Mouse (Mus musculus) stomach, embryonic 16.5 days (tissue): ENCODE measurements around the gene Ttc27. TPM values are rescaled to one million over a fixed set of nuclear protein-coding genes. Genes with fewer than 3 reads are reported as not detected.
"Not testable (repeated sequence)": the region's sequence is repeated elsewhere in the genome, so short reads cannot be mapped to it uniquely, and the experiment has no call there.

Source experiments
- ATAC-seq: fragments of 200-750 bp; cut with Nextera tagmentation; 2 replicates; pipeline ENCODE4 v1.8.0; 2017; ENCODE audit warnings: moderate number of reproducible peaks, moderate TSS enrichment; ENCODE audit not compliant: insufficient read depth, low FRiP score
- H3K27ac ChIP-seq: fragments of 300-500 bp; sonication (generic); 2 replicates; pipeline ENCODE4 v1.5.1; 2014; ENCODE audit warnings: low read length
- H3K27me3 ChIP-seq: fragments of 300-500 bp; sonication (generic); 2 replicates; pipeline ENCODE4 v1.6.1; 2014; ENCODE audit warnings: low read length, control low read depth, mixed read lengths; ENCODE audit not compliant: control insufficient read depth, insufficient read depth
- H3K36me3 ChIP-seq: fragments of 300-500 bp; sonication (generic); 2 replicates; pipeline ENCODE4 v1.6.1; 2014; ENCODE audit warnings: low read length; ENCODE audit not compliant: control insufficient read depth, insufficient read depth
- H3K4me1 ChIP-seq: fragments of 300-500 bp; sonication (generic); 2 replicates; pipeline ENCODE4 v1.6.1; 2014; ENCODE audit warnings: low read length, control low read depth, mixed read lengths; ENCODE audit not compliant: control insufficient read depth, insufficient read depth
- H3K4me2 ChIP-seq: fragments of 300-500 bp; sonication (generic); 2 replicates; pipeline ENCODE4 v1.6.1; 2014; ENCODE audit warnings: low read depth, low read length, mixed read lengths
- H3K4me3 ChIP-seq: fragments of 300-500 bp; sonication (generic); replicated peaks from 2 replicates; pipeline ENCODE4 v1.5.1; 2014; ENCODE audit warnings: mild to moderate bottlenecking, low read length
- H3K9ac ChIP-seq: fragments of 300-500 bp; sonication (generic); 2 replicates; pipeline ENCODE4 v1.6.1; 2014; ENCODE audit warnings: low read length
- H3K9me3 ChIP-seq: fragments of 300-500 bp; sonication (generic); replicated peaks from 2 replicates; pipeline ENCODE4 v1.6.1; 2016; ENCODE audit warnings: low read length, control low read depth; ENCODE audit not compliant: control insufficient read depth
- WGBS: fragments of 180-500 bp; shearing (Covaris S2); extraction: QIAGEN DNeasy Blood & Tissue Kit; methylation state at CpG from one replicate; pipeline ENCODE4 v1.1.7; 2014; 5-methylcytosine and 5-hydroxymethylcytosine counted together
- polyA plus RNA-seq: library from polyadenylated mRNA; unstranded; fragments of >200 nt; fragmentation: Nextera tagmentation; extraction: Ambion mirVana; gene quantifications from 2 replicates; pipeline ENCODE4 v1.2.1, GENCODE M21; 2015

Gene Ttc27
- polyA plus RNA-seq, 1 experiment from 2014 or later = 19.7 TPM

GRCm38 (mm10) chr17:74701661-74702060 lies 15.9 kb upstream of the Ttc27 start:
- not testable (repeated sequence) for H3K4me3 ChIP-seq, H3K27me3 ChIP-seq, ATAC-seq, H3K9ac ChIP-seq, H3K4me1 ChIP-seq, H3K9me3 ChIP-seq, H3K27ac ChIP-seq, H3K4me2 ChIP-seq
- WGBS = 96% methylated on average over 2 of the region's 2 CpGs
- peaks cover 16% of the 10 kb centered on the region; the same call in 1 of the 2 replicates for H3K36me3 ChIP-seq

GRCm38 (mm10) chr17:74705480-74705879 lies 12.1 kb upstream of the Ttc27 start:
- no peak for ATAC-seq
- H3K9me3 ChIP-seq = no peaks in the 10 kb centered on the region
- peaks cover 11% of the 10 kb centered on the region; the same call in 1 of the 2 replicates for H3K36me3 ChIP-seq
- H3K27ac ChIP-seq = no peak overlapping the region
- H3K4me1 ChIP-seq = no peaks in the 10 kb centered on the region
- WGBS = 81% methylated on average over 5 of the region's 5 CpGs
- no peak overlapping the region for H3K9ac ChIP-seq
- H3K4me3 ChIP-seq = no peak overlapping the region
- H3K4me2 ChIP-seq = no peak overlapping the region
- H3K27me3 ChIP-seq = no peaks in the 10 kb centered on the region

GRCm38 (mm10) chr17:74706593-74706992 lies 10.9 kb upstream of the Ttc27 start:
- no peak for ATAC-seq
- H3K4me1 ChIP-seq = no peaks in the 10 kb centered on the region

GRCm38 (mm10) chr17:74707637-74708152 lies 9.8 kb upstream of the Ttc27 start:
- Histone ChIP-seq H3K4me1 (no peaks in the 10 kb centered on the region), H3K36me3 (peaks cover 5% of the 10 kb centered on the region; the same call in 1 of the 2 replicates), H3K4me3 (no peak overlapping the region), H3K27me3 (no peaks in the 10 kb centered on the region), H3K9ac (no peak overlapping the region), H3K9me3 (no peaks in the 10 kb centered on the region), H3K4me2 (no peak overlapping the region), H3K27ac (no peak overlapping the region)
- WGBS = 79% methylated on average over 7 of the region's 7 CpGs
- no peak for ATAC-seq

More at GRCm38 (mm10) chr17:74706593-74706992, 10.9 kb upstream of the Ttc27 start:
- Histone ChIP-seq H3K9me3 (no peaks in the 10 kb centered on the region), H3K27me3 (no peaks in the 10 kb centered on the region), H3K36me3 (peaks cover 7% of the 10 kb centered on the region; the same call in 1 of the 2 replicates), H3K4me3 (no peak overlapping the region), H3K4me2 (no peak overlapping the region), H3K27ac (no peak overlapping the region), H3K9ac (no peak overlapping the region)

- peak; percentile 69; the same call in 1 of the 2 replicates for ATAC-seq
- 62% methylated on average over 4 of the region's 4 CpGs for WGBS
Measured at GRCm38 (mm10) chr17:74710731-74711130, 6.8 kb upstream of the Ttc27 start.

GRCm38 (mm10) chr17:74711627-74712026 lies 5.9 kb upstream of the Ttc27 start:
- H3K4me1 ChIP-seq = no peaks in the 10 kb centered on the region; the same call in 1 of the 2 replicates
- H3K4me2 ChIP-seq = no peak overlapping the region
- H3K36me3 ChIP-seq = no peaks in the 10 kb centered on the region
- H3K9ac ChIP-seq = no peak overlapping the region
- no peak overlapping the region for H3K27ac ChIP-seq
- 83% methylated on average over 8 of the region's 8 CpGs for WGBS
- no peaks in the 10 kb centered on the region for H3K27me3 ChIP-seq
- H3K9me3 ChIP-seq = no peaks in the 10 kb centered on the region
- ATAC-seq = no peak
- H3K4me3 ChIP-seq = no peak overlapping the region

More at GRCm38 (mm10) chr17:74710731-74711130, 6.8 kb upstream of the Ttc27 start:
- H3K36me3 ChIP-seq = no peaks in the 10 kb centered on the region
- no peaks in the 10 kb centered on the region for H3K9me3 ChIP-seq
- no peak overlapping the region for H3K4me3 ChIP-seq
- no peaks in the 10 kb centered on the region for H3K4me1 ChIP-seq
- no peak overlapping the region for H3K27ac ChIP-seq
- no peaks in the 10 kb centered on the region for H3K27me3 ChIP-seq
- no peak overlapping the region for H3K4me2 ChIP-seq
- H3K9ac ChIP-seq = no peak overlapping the region

- Histone ChIP-seq H3K4me3 (no peak overlapping the region), H3K9me3 (no peaks in the 10 kb centered on the region), H3K9ac (no peak overlapping the region), H3K4me2 (no peak overlapping the region), H3K36me3 (no peaks in the 10 kb centered on the region), H3K27me3 (no peaks in the 10 kb centered on the region), H3K4me1 (peaks cover 4% of the 10 kb centered on the region), H3K27ac (no peak overlapping the region)
- no peak for ATAC-seq
- 58% methylated on average over 3 of the region's 3 CpGs for WGBS
Measured at GRCm38 (mm10) chr17:74715128-74715527, 2.4 kb upstream of the Ttc27 start.

- Histone ChIP-seq H3K9ac (no peak overlapping the region), H3K4me1 (peaks cover 4% of the 10 kb centered on the region), H3K9me3 (no peaks in the 10 kb centered on the region), H3K27ac (no peak overlapping the region), H3K4me3 (no peak overlapping the region), H3K36me3 (no peaks in the 10 kb centered on the region), H3K27me3 (no peaks in the 10 kb centered on the region), H3K4me2 (no peak overlapping the region)
- ATAC-seq = no peak
- WGBS = 70% methylated on average over 1 of the region's 1 CpGs
Measured at GRCm38 (mm10) chr17:74715724-74716123, 1.8 kb upstream of the Ttc27 start.

- WGBS = 39% methylated on average over 3 of the region's 3 CpGs
- Histone ChIP-seq H3K4me1 (peaks cover 4% of the 10 kb centered on the region), H3K27ac (no peak overlapping the region), H3K4me2 (peak overlapping the region; percentile 90), H3K27me3 (no peaks in the 10 kb centered on the region), H3K9me3 (no peaks in the 10 kb centered on the region), H3K4me3 (no peak overlapping the region; the same call in 1 of the 2 replicates), H3K9ac (peak overlapping the region; percentile 62; the same call in 1 of the 2 replicates), H3K36me3 (no peaks in the 10 kb centered on the region)
- no peak for ATAC-seq
Measured at GRCm38 (mm10) chr17:74716643-74717042, 889 bp upstream of the Ttc27 start.
